Mouse (Mus musculus) stomach, postnatal 0 days (tissue): ENCODE data around the gene Syp. TPM values are rescaled to one million over a fixed set of nuclear protein-coding genes. Genes with fewer than 3 reads are reported as not detected.

Source experiments
- ATAC-seq: fragments of 200-750 bp; cut with Nextera tagmentation; 2 replicates; pipeline ENCODE4 v1.8.0; 2017; ENCODE audit not compliant: low FRiP score, low TSS enrichment
- DNase-seq: peaks from one replicate; pipeline ENCODE4 v3.0.0-alpha.2; 2016; ENCODE audit warnings: low spot score
- H3K27ac ChIP-seq: fragments of 300-500 bp; sonication (generic); replicated peaks from 2 replicates; pipeline ENCODE4 v1.5.1; 2014; ENCODE audit warnings: mild to moderate bottlenecking, control low read depth
- H3K27me3 ChIP-seq: fragments of 300-500 bp; sonication (generic); 2 replicates; pipeline ENCODE4 v1.6.1; 2014; ENCODE audit warnings: low read length; ENCODE audit not compliant: control insufficient read depth, insufficient read depth
- H3K36me3 ChIP-seq: fragments of 300-500 bp; sonication (generic); 2 replicates; pipeline ENCODE4 v1.6.1; 2014; ENCODE audit warnings: low read length, mixed read lengths; ENCODE audit not compliant: control insufficient read depth, insufficient read depth
- H3K4me1 ChIP-seq: fragments of 300-500 bp; sonication (generic); replicated peaks from 2 replicates; pipeline ENCODE4 v1.6.1; 2014; ENCODE audit warnings: antibody characterized with exemption; ENCODE audit not compliant: control insufficient read depth, insufficient read depth
- H3K4me2 ChIP-seq: fragments of 300-500 bp; sonication (generic); replicated peaks from 2 replicates; pipeline ENCODE4 v1.6.1; 2014; ENCODE audit warnings: low read depth, mild to moderate bottlenecking, control low read depth, moderate library complexity
- H3K4me3 ChIP-seq: fragments of 300-500 bp; sonication (generic); 2 replicates; pipeline ENCODE4 v1.5.1; 2014; ENCODE audit warnings: low read depth, low read length, control low read depth
- H3K9ac ChIP-seq: fragments of 300-500 bp; sonication (generic); 2 replicates; pipeline ENCODE4 v1.6.1; 2014; ENCODE audit warnings: mild to moderate bottlenecking, low read length, control low read depth, mixed read lengths
- H3K9me3 ChIP-seq: fragments of 300-500 bp; sonication (generic); 2 replicates; pipeline ENCODE4 v1.6.1; 2016; ENCODE audit warnings: low read length; ENCODE audit not compliant: control insufficient read depth
- CTCF ChIP-seq: IDR thresholded peaks from 2 replicates; pipeline ENCODE4 v1.5.1; 2016; ENCODE audit warnings: antibody characterized with exemption, low read depth, mild to moderate bottlenecking, moderate library complexity
- EP300 ChIP-seq: optimal IDR thresholded peaks from 2 replicates; pipeline ENCODE3; 2016; ENCODE audit warnings: antibody characterized with exemption
- WGBS: fragments of 180-500 bp; shearing (Covaris S2); extraction: QIAGEN DNeasy Blood & Tissue Kit; methylation state at CpG from one replicate; pipeline ENCODE4 v1.1.7; 2014; 5-methylcytosine and 5-hydroxymethylcytosine counted together
- polyA plus RNA-seq: library from polyadenylated mRNA; unstranded; fragments of >200 nt; fragmentation: Nextera tagmentation; extraction: Ambion mirVana; gene quantifications from 2 replicates; pipeline ENCODE4 v1.2.1, GENCODE M21; 2015

Syp gene
- polyA plus RNA-seq, 1 experiment from 2014 or later, result 6.5 TPM

DNA sequence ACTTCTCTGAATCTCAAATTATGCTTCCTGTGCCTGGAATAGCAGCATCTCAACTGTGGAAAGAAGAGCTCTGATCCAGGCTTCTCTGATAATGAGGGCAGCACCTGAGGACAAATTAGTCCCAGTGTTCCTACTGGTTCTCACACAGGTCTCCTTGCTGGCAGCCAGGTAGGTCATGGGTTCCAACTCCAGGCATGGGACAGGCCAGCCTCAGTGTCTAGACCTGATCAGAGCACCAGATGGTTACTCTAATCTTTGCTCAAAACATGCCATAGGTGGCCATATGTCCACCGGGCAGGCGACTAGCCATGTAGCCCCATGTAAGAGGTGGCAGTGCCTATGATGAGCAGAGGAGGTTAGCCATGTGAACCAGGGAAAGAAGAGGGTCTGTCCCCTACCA, 50.0 kb downstream of the Syp start:
- 96% methylated on average over 2 of the region's 2 CpGs for WGBS
- Histone ChIP-seq H3K4me1 (no peaks in the 10 kb centered on the region), H3K36me3 (no peaks in the 10 kb centered on the region), H3K27me3 (no peaks in the 10 kb centered on the region), H3K9ac (no peak overlapping the region), H3K4me3 (no peak overlapping the region), H3K27ac (no peak overlapping the region), H3K4me2 (no peak overlapping the region), H3K9me3 (no peaks in the 10 kb centered on the region)
- TF ChIP-seq CTCF (no peak), EP300 (no peak)
- DNase-seq, result no peak
- ATAC-seq, result no peak

- no peak overlapping the region for H3K4me3 ChIP-seq
- H3K9me3 ChIP-seq, result no peaks in the 10 kb centered on the region
- H3K27ac ChIP-seq, result no peak overlapping the region
- H3K4me2 ChIP-seq, result no peak overlapping the region
- no peak overlapping the region for H3K9ac ChIP-seq
- no peaks in the 10 kb centered on the region for H3K36me3 ChIP-seq
- H3K27me3 ChIP-seq, result no peaks in the 10 kb centered on the region
- ATAC-seq, result no peak
- TF ChIP-seq EP300 (no peak), CTCF (no peak)
- no peaks in the 10 kb centered on the region for H3K4me1 ChIP-seq
- WGBS, result 50% methylated on average over 3 of the region's 3 CpGs
- DNase-seq, result no peak
Measured at GRCm38 (mm10) chrX:7690486-7690885, 52.2 kb downstream of the Syp start.

- peak; percentile 36 for DNase-seq
- H3K9me3 ChIP-seq, result no peaks in the 10 kb centered on the region
- H3K4me2 ChIP-seq, result no peak overlapping the region
- H3K27me3 ChIP-seq, result no peaks in the 10 kb centered on the region
- TF ChIP-seq CTCF (peak; percentile 70), EP300 (no peak)
- ATAC-seq, result no peak
- no peaks in the 10 kb centered on the region for H3K4me1 ChIP-seq
- H3K9ac ChIP-seq, result no peak overlapping the region
- WGBS, result 33% methylated on average over 4 of the region's 4 CpGs
- H3K36me3 ChIP-seq, result no peaks in the 10 kb centered on the region
- H3K27ac ChIP-seq, result no peak overlapping the region
- H3K4me3 ChIP-seq, result no peak overlapping the region
Measured at GRCm38 (mm10) chrX:7692862-7693261, 54.6 kb downstream of the Syp start.

DNA sequence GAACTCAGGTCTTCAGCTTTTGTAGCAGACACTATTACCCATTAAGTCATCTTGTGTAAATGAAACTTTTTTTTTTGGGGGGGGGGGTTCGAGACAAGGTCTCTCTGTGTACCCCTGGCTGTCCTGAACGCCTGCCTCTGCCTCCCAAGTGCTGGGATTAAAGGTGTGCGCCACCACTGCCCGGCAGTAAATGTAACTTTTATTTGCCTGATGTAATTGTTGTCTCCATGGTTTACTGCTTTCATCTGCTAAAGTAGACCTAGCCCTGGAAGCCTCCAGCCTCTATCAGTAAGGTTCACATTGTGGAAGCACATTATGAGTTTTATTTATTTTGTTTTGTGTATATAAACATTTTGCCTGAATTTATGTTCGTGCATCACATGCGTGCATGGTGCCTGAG, 58.2 kb downstream of the Syp start:
- ATAC-seq, result peak; percentile 38; the same call in 1 of the 2 replicates
- H3K4me3 ChIP-seq, result 0 out of 2 replicates have a peak overlapping the region, but pooled peaks have one; percentile 1
- 40% methylated on average over 6 of the region's 6 CpGs for WGBS

GRCm38 (mm10) chrX:7696954-7697381, 58.7 kb downstream of the Syp start, which contains the start of gene Gpkow:
Gene Gpkow (plus strand): TSS chrX:7697131.
- Histone ChIP-seq H3K27ac (no peak within 1 kb of the TSS), H3K4me2 (peak within 1 kb of the TSS; percentile 56), H3K9me3 (no peaks in the 10 kb centered on the region), H3K4me1 (no peaks in the 10 kb centered on the region), H3K9ac (peak within 1 kb of the TSS; percentile 61), H3K27me3 (no peaks in the 10 kb centered on the region), H3K36me3 (no peaks in the 10 kb centered on the region), H3K4me3 (peak within 1 kb of the TSS; percentile 52)
- ATAC-seq (peak; percentile 95), DNase-seq (peak; percentile 83)
- TF ChIP-seq EP300 (no peak), CTCF (no peak)
- 11% methylated on average over 33 of the region's 33 CpGs for WGBS

More for the DNA sequence above, 58.2 kb downstream of the Syp start:
- DNase-seq, result no peak
- Histone ChIP-seq H3K36me3 (no peaks in the 10 kb centered on the region), H3K27ac (no peak overlapping the region), H3K9me3 (no peaks in the 10 kb centered on the region), H3K27me3 (no peaks in the 10 kb centered on the region), H3K4me1 (no peaks in the 10 kb centered on the region), H3K9ac (no peak overlapping the region), H3K4me2 (0 out of 2 replicates have a peak overlapping the region, but pooled peaks have one; percentile 20)
- no peak for TF ChIP-seq CTCF
- TF ChIP-seq EP300, result no peak

Other genes with a start within 250 kb of the Syp start
- not detected in 2 replicates for gene Foxp3, start 64.8 kb upstream of the Syp start, polyA plus RNA-seq
- 0.79 and 1.0 TPM in 2 replicates for gene Ppp1r3f, start 64.2 kb upstream of the Syp start, polyA plus RNA-seq
- 13.8 and 14.0 TPM in 2 replicates for gene Ccdc22, start 33.0 kb upstream of the Syp start, polyA plus RNA-seq
- not detected in 2 replicates for gene Cacna1f, start 31.4 kb upstream of the Syp start, polyA plus RNA-seq
- gene Prickle3, start 18.8 kb downstream of the Syp start, polyA plus RNA-seq, result 8.5 and 9.7 TPM in 2 replicates
- 262 and 271 TPM in 2 replicates for gene Plp2, start 32.9 kb downstream of the Syp start, polyA plus RNA-seq
- 0.95 and 1.3 TPM in 2 replicates for gene Magix, start 42.8 kb downstream of the Syp start, polyA plus RNA-seq
- gene Gpkow, start 58.7 kb downstream of the Syp start, polyA plus RNA-seq, result 18.0 and 18.5 TPM in 2 replicates
- gene Wdr45, start 75.9 kb downstream of the Syp start, polyA plus RNA-seq, result 30.3 and 33.6 TPM in 2 replicates
- not detected in 2 replicates for gene Gm45208, start 83.8 kb downstream of the Syp start, polyA plus RNA-seq
- gene Praf2, start 90.0 kb downstream of the Syp start, polyA plus RNA-seq, result 23.8 and 26.0 TPM in 2 replicates
- 21.5 and 23.0 TPM in 2 replicates for gene Ccdc120, start 112.4 kb downstream of the Syp start, polyA plus RNA-seq
- gene Tfe3, start 124.1 kb downstream of the Syp start, polyA plus RNA-seq, result 17.3 and 18.2 TPM in 2 replicates
- gene Gripap1, start 151.3 kb downstream of the Syp start, polyA plus RNA-seq, result 20.0 and 20.9 TPM in 2 replicates
- 0.42 and 0.92 TPM in 2 replicates for gene Kcnd1, start 183.8 kb downstream of the Syp start, polyA plus RNA-seq
- gene Otud5, start 202.9 kb downstream of the Syp start, polyA plus RNA-seq, result 21.2 and 22.0 TPM in 2 replicates
- gene Pim2, start 239.8 kb downstream of the Syp start, polyA plus RNA-seq, result 4.8 and 5.0 TPM in 2 replicates
- gene Slc35a2, start 245.6 kb downstream of the Syp start, polyA plus RNA-seq, result 28.7 and 32.5 TPM in 2 replicates